Mouse (Mus musculus) 3134 (cell line): ENCODE measurements around the gene Tcf15.

Source experiments
- DNase-seq: peaks from one replicate; pipeline ENCODE4 v3.0.0-alpha.2; 2011; ENCODE audit warnings: low spot score; ENCODE audit not compliant: insufficient read length; ENCODE audit errors: extremely low read depth

The Tcf15 gene

GRCm38 (mm10) chr2:152166257-152166656, 22.9 kb downstream of the Tcf15 start:
- DNase-seq, result no peak

GRCm38 (mm10) chr2:152167851-152168290, 24.5 kb downstream of the Tcf15 start:
- no peak for DNase-seq

GRCm38 (mm10) chr2:152169377-152169776, 26.0 kb downstream of the Tcf15 start:
- DNase-seq, result no peak

- DNase-seq, result no peak
These were observed 31.5 kb downstream of the Tcf15 start for GRCm38 (mm10) chr2:152174861-152175260.

- DNase-seq, result no peak
These were observed 33.3 kb downstream of the Tcf15 start for GRCm38 (mm10) chr2:152176659-152177058.

GRCm38 (mm10) chr2:152177162-152177805, 33.9 kb downstream of the Tcf15 start:
- DNase-seq, result no peak

GRCm38 (mm10) chr2:152177806-152178170, 34.4 kb downstream of the Tcf15 start:
- no peak for DNase-seq

- no peak for DNase-seq
These were observed 35.0 kb downstream of the Tcf15 start for GRCm38 (mm10) chr2:152178345-152178744.

GRCm38 (mm10) chr2:152179301-152179700, 35.9 kb downstream of the Tcf15 start:
- DNase-seq, result no peak

GRCm38 (mm10) chr2:152180323-152180722, 37.0 kb downstream of the Tcf15 start:
- peak; percentile 81 for DNase-seq

- DNase-seq, result no peak
These were observed 43.8 kb downstream of the Tcf15 start for GRCm38 (mm10) chr2:152187132-152187531.

GRCm38 (mm10) chr2:152189213-152189612, 45.9 kb downstream of the Tcf15 start:
- no peak for DNase-seq

GRCm38 (mm10) chr2:152189640-152190039, 46.3 kb downstream of the Tcf15 start:
- peak; percentile 10 for DNase-seq

- DNase-seq, result no peak
These were observed 46.8 kb downstream of the Tcf15 start for GRCm38 (mm10) chr2:152190161-152190560.

GRCm38 (mm10) chr2:152192591-152193345, 49.4 kb downstream of the Tcf15 start:
- DNase-seq, result no peak

- DNase-seq, result no peak
These were observed 50.0 kb downstream of the Tcf15 start for GRCm38 (mm10) chr2:152193346-152193710.

- no peak for DNase-seq
These were observed 51.2 kb downstream of the Tcf15 start for GRCm38 (mm10) chr2:152194586-152194985.

- DNase-seq, result no peak
These were observed 53.5 kb downstream of the Tcf15 start for GRCm38 (mm10) chr2:152196896-152197295.

GRCm38 (mm10) chr2:152197301-152197712, 53.9 kb downstream of the Tcf15 start:
- peak; percentile 16 for DNase-seq
